Mouse (Mus musculus) retina, adult 2 months (tissue): ENCODE measurements around the gene Pdcd11.

ENCODE experiments used
- DNase-seq: peaks from one replicate; pipeline ENCODE4 v3.0.0-alpha.2; 2012; ENCODE audit warnings: low read depth, low spot score

The Pdcd11 gene

GRCm38 (mm10) chr19:47090550-47091156, at the start of gene Pdcd11, which contains the start of gene Usmg5:
Pdcd11 (plus strand) TSS chr19:47090768.
Usmg5 (minus strand) TSS chr19:47090647.
- peak; percentile 92 for DNase-seq

- DNase-seq: no peak
Observed at GRCm38 (mm10) chr19:47043608-47044007, 47.0 kb upstream of the Pdcd11 start.

GRCm38 (mm10) chr19:47046343-47046742, 44.2 kb upstream of the Pdcd11 start:
- DNase-seq: no peak

- no peak for DNase-seq
Observed at GRCm38 (mm10) chr19:47047236-47047833, 43.2 kb upstream of the Pdcd11 start.

- no peak for DNase-seq
Observed at GRCm38 (mm10) chr19:47049061-47049460, 41.5 kb upstream of the Pdcd11 start.

- no peak for DNase-seq
Observed at GRCm38 (mm10) chr19:47049840-47050239, 40.7 kb upstream of the Pdcd11 start.

GRCm38 (mm10) chr19:47050271-47051032, 40.1 kb upstream of the Pdcd11 start, which contains the start of gene Pcgf6:
Pcgf6 (minus strand) TSS chr19:47050906.
- DNase-seq: peak; percentile 70

- DNase-seq: no peak
Observed at GRCm38 (mm10) chr19:47052927-47053326, 37.6 kb upstream of the Pdcd11 start.

- no peak for DNase-seq
Observed at GRCm38 (mm10) chr19:47053471-47053870, 37.1 kb upstream of the Pdcd11 start.

GRCm38 (mm10) chr19:47057684-47058083, 32.9 kb upstream of the Pdcd11 start:
- no peak for DNase-seq

- no peak for DNase-seq
Observed at GRCm38 (mm10) chr19:47065860-47066259, 24.7 kb upstream of the Pdcd11 start.

- peak; percentile 90 for DNase-seq
Observed at GRCm38 (mm10) chr19:47067096-47067882, 23.3 kb upstream of the Pdcd11 start, which contains the start of gene Taf5. Taf5 (plus strand) TSS chr19:47067746.

- no peak for DNase-seq
Observed at GRCm38 (mm10) chr19:47067924-47068611, 22.5 kb upstream of the Pdcd11 start.

- no peak for DNase-seq
Observed at GRCm38 (mm10) chr19:47088226-47088625, 2.3 kb upstream of the Pdcd11 start.

GRCm38 (mm10) chr19:47089718-47090525, 646 bp upstream of the Pdcd11 start:
- DNase-seq: no peak

- DNase-seq: no peak
Observed at GRCm38 (mm10) chr19:47101080-47101479, 10.5 kb downstream of the Pdcd11 start.

GRCm38 (mm10) chr19:47104641-47105271, 14.2 kb downstream of the Pdcd11 start:
- DNase-seq: no peak

- DNase-seq: no peak
Observed at GRCm38 (mm10) chr19:47118634-47119033, 28.1 kb downstream of the Pdcd11 start.

GRCm38 (mm10) chr19:47121054-47121453, 30.5 kb downstream of the Pdcd11 start:
- DNase-seq: no peak

- no peak for DNase-seq
Observed at GRCm38 (mm10) chr19:47122802-47123201, 32.2 kb downstream of the Pdcd11 start.
